Mouse (Mus musculus): ENCODE data around the gene Limd2. TPM values are rescaled to one million over a fixed set of nuclear protein-coding genes. Genes with fewer than 3 reads are reported as not detected.

Gene Limd2
- total RNA-seq, 2 experiments from 2014 or later, result 1.3 to 1.7 TPM

GRCm38 (mm10) chr11:106163546-106163945 is 2.9 kb upstream of the Limd2 start:
- intact Hi-C loops (cut with DNase I), result no loop called here
- no peak for DNase-seq
- H3K4me3 ChIP-seq, result peak overlapping the region; percentile 23
- TF ChIP-seq CTCF (IDR thresholded peaks at IDR 0.05), result no peak
- peak overlapping the region; percentile 68 for H3K27ac ChIP-seq

GRCm38 (mm10) chr11:106162237-106162636 is 1.6 kb upstream of the Limd2 start:
- peak; percentile 66 for DNase-seq
- intact Hi-C loops (cut with DNase I), result no loop called here
- no peak for TF ChIP-seq CTCF (IDR thresholded peaks at IDR 0.05)
- Histone ChIP-seq H3K27ac (no peak overlapping the region), H3K4me3 (no peak overlapping the region)

- DNase-seq, result peak; percentile 82
- peak; percentile 43 for TF ChIP-seq CTCF (IDR thresholded peaks at IDR 0.05)
- intact Hi-C loops (cut with DNase I), result loop anchor here (2.0 to 10.0 kb wide), 2 partner anchors 33 to 235 kb away; no protein-coding TSS in a partner anchor
- Histone ChIP-seq H3K27ac (peak overlapping the region; percentile 85), H3K4me3 (peak overlapping the region; percentile 92)
Measured at GRCm38 (mm10) chr11:106159921-106160840, 479 bp downstream of the Limd2 start.

- peak; percentile 42 for DNase-seq
Measured at GRCm38 (mm10) chr11:106159216-106159920, 1.3 kb downstream of the Limd2 start.

GRCm38 (mm10) chr11:106158930-106159215 is 1.8 kb downstream of the Limd2 start:
- intact Hi-C loops (cut with DNase I), result loop anchor here (10.0 kb wide), 1 partner anchor 236 kb away; no protein-coding TSS in a partner anchor
- DNase-seq, result peak; percentile 36
- Histone ChIP-seq H3K27ac (peak overlapping the region; percentile 82; the same call in 1 of the 2 replicates), H3K4me3 (peak overlapping the region; percentile 92)
- TF ChIP-seq CTCF (IDR thresholded peaks at IDR 0.05), result no peak

More at GRCm38 (mm10) chr11:106159216-106159920, 1.3 kb downstream of the Limd2 start:
- Histone ChIP-seq H3K4me3 (peak overlapping the region; percentile 92), H3K27ac (peak overlapping the region; percentile 82)
- intact Hi-C loops (cut with DNase I), result loop anchor here (10.0 kb wide), 1 partner anchor 235 kb away; no protein-coding TSS in a partner anchor
- TF ChIP-seq CTCF (IDR thresholded peaks at IDR 0.05), result no peak

DNA sequence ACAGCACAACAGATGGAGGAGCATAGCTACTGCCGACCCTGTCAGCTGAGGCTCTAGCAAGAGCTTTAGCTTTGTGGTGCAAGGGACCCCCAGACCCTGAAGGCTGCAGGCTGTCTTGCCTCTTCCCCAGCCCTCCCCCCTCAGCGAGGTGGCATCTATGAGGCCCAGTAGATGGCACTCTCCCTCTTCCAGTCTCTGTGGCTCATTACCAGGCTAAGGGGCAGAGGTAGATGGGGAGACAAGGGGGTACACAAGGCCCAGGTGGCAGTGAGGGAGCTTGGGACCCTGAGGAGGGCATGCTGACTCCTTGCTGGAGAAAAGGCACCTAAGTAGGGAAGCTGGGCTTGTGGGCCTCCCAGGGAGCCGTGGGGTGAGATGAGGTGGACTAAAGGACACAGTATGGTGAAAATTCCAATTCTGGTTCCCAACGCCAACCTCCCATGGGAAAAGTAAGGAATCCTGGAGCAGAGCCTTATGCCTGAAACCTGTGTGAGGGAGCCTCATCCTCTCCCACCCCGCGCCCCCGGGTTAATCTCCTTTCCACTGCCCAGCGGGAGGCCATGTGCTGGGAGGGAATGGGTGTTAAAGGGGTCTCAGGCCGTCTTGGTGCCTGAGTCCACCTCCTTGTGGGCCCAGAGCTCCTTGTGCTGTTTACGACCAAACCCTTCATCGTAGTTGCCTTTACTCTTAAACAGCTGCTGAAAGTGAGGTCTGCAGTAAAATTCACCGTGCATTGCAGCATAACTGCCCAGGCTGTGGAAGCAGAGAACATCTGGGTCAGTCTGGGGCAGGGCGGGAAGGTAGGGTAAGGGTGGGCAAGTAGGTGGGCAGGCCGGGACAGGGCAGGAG is 2.4 kb downstream of the Limd2 start:
- intact Hi-C loops (cut with DNase I), result loop anchor here (10.0 kb wide), 1 partner anchor 236 kb away; no protein-coding TSS in a partner anchor
- DNase-seq, result no peak
- H3K4me3 ChIP-seq, result peak overlapping the region; percentile 92
- H3K27ac ChIP-seq, result peak overlapping the region; percentile 82; the same call in 1 of the 2 replicates
- TF ChIP-seq CTCF (IDR thresholded peaks at IDR 0.05), result peak; percentile 66

DNA sequence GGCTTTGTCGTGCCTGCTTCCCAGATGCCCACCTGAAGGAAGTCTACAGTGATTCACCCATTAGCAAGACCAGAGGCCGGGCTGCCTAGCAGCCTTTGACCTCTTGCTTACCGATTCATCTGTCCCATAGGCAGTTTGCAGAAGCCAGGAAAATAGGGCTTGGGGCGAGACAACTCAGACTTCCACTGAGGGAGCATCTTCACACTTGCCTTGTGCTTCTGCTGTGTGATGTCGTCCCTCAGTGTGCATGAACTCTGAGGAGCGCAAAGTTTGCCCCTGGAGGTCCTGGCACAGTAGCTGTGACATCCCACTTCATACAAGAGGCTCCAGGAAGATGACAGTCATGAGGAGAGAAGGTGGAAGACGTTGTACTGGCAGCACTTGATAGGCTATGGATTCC is 3.5 kb downstream of the Limd2 start:
- no peak for DNase-seq
- TF ChIP-seq CTCF (IDR thresholded peaks at IDR 0.05), result no peak
- intact Hi-C loops (cut with DNase I), result loop anchor here (10.0 kb wide), 1 partner anchor 238 kb away; no protein-coding TSS in a partner anchor

DNA sequence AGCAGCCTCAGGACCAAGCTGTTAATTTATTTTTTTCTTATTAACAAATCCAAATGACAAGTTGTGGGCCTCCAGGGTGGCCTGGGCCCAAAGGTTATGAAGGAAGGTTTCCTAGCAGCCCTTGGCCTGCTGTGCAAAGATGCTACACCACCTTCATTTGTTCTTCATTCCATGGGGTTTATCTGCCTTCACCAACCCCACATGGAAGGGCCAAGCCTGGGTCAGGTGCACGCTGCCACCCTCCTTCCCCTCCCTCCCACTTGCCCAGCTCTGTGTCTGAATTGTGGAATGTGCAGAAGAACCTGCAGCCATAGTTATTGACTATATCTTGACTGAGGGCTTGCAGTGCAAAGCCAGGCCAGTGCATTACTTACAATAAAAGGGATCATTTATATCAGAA is 4.4 kb downstream of the Limd2 start:
- no peak for DNase-seq
- no peak overlapping the region for H3K4me3 ChIP-seq
- no peak for TF ChIP-seq CTCF (IDR thresholded peaks at IDR 0.05)
- intact Hi-C loops (cut with DNase I), result loop anchor here (10.0 kb wide), 1 partner anchor 239 kb away; no protein-coding TSS in a partner anchor
- H3K27ac ChIP-seq, result no peak overlapping the region

More for the DNA sequence above, 3.5 kb downstream of the Limd2 start:
- no peak overlapping the region for H3K27ac ChIP-seq
- no peak overlapping the region for H3K4me3 ChIP-seq

GRCm38 (mm10) chr11:106155761-106156160 is 4.9 kb downstream of the Limd2 start:
- intact Hi-C loops (cut with DNase I), result loop anchor here (10.0 kb wide), 1 partner anchor 239 kb away; no protein-coding TSS in a partner anchor
- no peak for TF ChIP-seq CTCF (IDR thresholded peaks at IDR 0.05)
- no peak for DNase-seq

DNA sequence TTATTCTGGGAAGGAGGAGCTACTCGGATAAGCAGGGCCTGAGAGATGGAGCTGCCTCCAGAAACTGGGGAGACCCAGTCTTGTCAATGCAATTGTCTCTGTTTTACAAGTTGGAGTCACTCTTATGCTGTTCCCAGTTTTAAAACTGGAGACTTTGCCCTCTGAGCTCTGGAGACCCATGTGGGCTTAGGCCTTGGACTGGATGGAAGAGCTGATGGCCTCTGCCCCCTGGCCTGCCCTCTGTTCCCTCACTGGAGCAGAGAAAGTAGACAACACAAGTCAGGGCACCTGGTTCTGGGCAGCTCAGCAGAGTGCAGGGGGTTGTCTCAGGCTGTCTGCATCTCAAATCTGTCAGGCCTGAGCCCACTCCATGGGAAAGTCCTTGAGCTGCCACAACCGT is 5.9 kb downstream of the Limd2 start:
- no peak for DNase-seq
- Histone ChIP-seq H3K4me3 (no peak overlapping the region), H3K27ac (no peak overlapping the region)
- no peak for TF ChIP-seq CTCF (IDR thresholded peaks at IDR 0.05)
- intact Hi-C loops (cut with DNase I), result loop anchor here (10.0 kb wide), 1 partner anchor 240 kb away; no protein-coding TSS in a partner anchor

More at GRCm38 (mm10) chr11:106155761-106156160, 4.9 kb downstream of the Limd2 start:
- H3K27ac ChIP-seq, result no peak overlapping the region
- no peak overlapping the region for H3K4me3 ChIP-seq

- intact Hi-C loops (cut with DNase I), result loop anchor here (10.0 kb wide), 1 partner anchor 241 kb away; no protein-coding TSS in a partner anchor
Measured at GRCm38 (mm10) chr11:106154091-106154490, 6.6 kb downstream of the Limd2 start.

More at GRCm38 (mm10) chr11:106154091-106154490, 6.6 kb downstream of the Limd2 start:
- no peak overlapping the region for H3K4me3 ChIP-seq
- TF ChIP-seq CTCF (IDR thresholded peaks at IDR 0.05), result no peak
- no peak overlapping the region for H3K27ac ChIP-seq
- no peak for DNase-seq

Data from gastrocnemius, adult 2 months (tissue).